Mouse (Mus musculus): Measurements from ENCODE around the gene Bag5.

- TF ChIP-seq CTCF (IDR thresholded peaks at IDR 0.05; ENCODE audit: low read depth), result no peak
- no peak for TF ChIP-seq EP300 (IDR thresholded peaks at IDR 0.05; ENCODE audit: low read depth)
Measured at GRCm38 (mm10) chr12:111724638-111725337, 11.7 kb upstream of the Bag5 start.

Data from liver, postnatal 0 days (tissue).